Mouse (Mus musculus): Measurements from ENCODE around the gene Ntrk1. TPM values are rescaled to one million over a fixed set of nuclear protein-coding genes. Genes with fewer than 3 reads are reported as not detected.

Gene Ntrk1
- total RNA-seq, 2 experiments from 2014 or later = not detected

GRCm38 (mm10) chr3:87789248-87789647 is 5.7 kb downstream of the Ntrk1 start:
- ATAC-seq (replicated peaks; ENCODE audit: poor library complexity) = no peak

- no peak for ATAC-seq (replicated peaks; ENCODE audit: poor library complexity)
Observed at GRCm38 (mm10) chr3:87785626-87786214, 9.2 kb downstream of the Ntrk1 start.

- ATAC-seq (replicated peaks; ENCODE audit: poor library complexity) = no peak; the same call in 1 of the 2 replicates
Observed at GRCm38 (mm10) chr3:87785156-87785555, 9.8 kb downstream of the Ntrk1 start.

GRCm38 (mm10) chr3:87783282-87784023 is 11.5 kb downstream of the Ntrk1 start:
- no peak for ATAC-seq (replicated peaks; ENCODE audit: poor library complexity)

GRCm38 (mm10) chr3:87779086-87779485 is 15.9 kb downstream of the Ntrk1 start:
- no peak for ATAC-seq (replicated peaks; ENCODE audit: poor library complexity)

GRCm38 (mm10) chr3:87778283-87778682 is 16.7 kb downstream of the Ntrk1 start:
- no peak for ATAC-seq (replicated peaks; ENCODE audit: poor library complexity)

- no peak for ATAC-seq (replicated peaks; ENCODE audit: poor library complexity)
Observed at GRCm38 (mm10) chr3:87771088-87771487, 23.9 kb downstream of the Ntrk1 start.

GRCm38 (mm10) chr3:87770280-87770679 is 24.7 kb downstream of the Ntrk1 start:
- peak; percentile 69 for ATAC-seq (replicated peaks; ENCODE audit: poor library complexity)

- ATAC-seq (replicated peaks; ENCODE audit: poor library complexity) = no peak
Observed at GRCm38 (mm10) chr3:87769506-87769905, 25.5 kb downstream of the Ntrk1 start.

- ATAC-seq (replicated peaks; ENCODE audit: poor library complexity) = peak; percentile 60
Observed at GRCm38 (mm10) chr3:87768844-87769243, 26.1 kb downstream of the Ntrk1 start.

- ATAC-seq (replicated peaks; ENCODE audit: poor library complexity) = no peak
Observed at GRCm38 (mm10) chr3:87768431-87768830, 26.5 kb downstream of the Ntrk1 start.

GRCm38 (mm10) chr3:87767764-87768163 is 27.2 kb downstream of the Ntrk1 start:
- ATAC-seq (replicated peaks; ENCODE audit: poor library complexity) = no peak

- ATAC-seq (replicated peaks; ENCODE audit: poor library complexity) = no peak
Observed at GRCm38 (mm10) chr3:87766284-87766667, 28.7 kb downstream of the Ntrk1 start.

GRCm38 (mm10) chr3:87765631-87766283 is 29.2 kb downstream of the Ntrk1 start:
- ATAC-seq (replicated peaks; ENCODE audit: poor library complexity) = no peak

- ATAC-seq (replicated peaks; ENCODE audit: poor library complexity) = peak; percentile 69
Observed at GRCm38 (mm10) chr3:87765091-87765490, 29.9 kb downstream of the Ntrk1 start.

- ATAC-seq (replicated peaks; ENCODE audit: poor library complexity) = no peak
Observed at GRCm38 (mm10) chr3:87764506-87764905, 30.5 kb downstream of the Ntrk1 start.

- ATAC-seq (replicated peaks; ENCODE audit: poor library complexity) = no peak
Observed at GRCm38 (mm10) chr3:87763683-87764289, 31.2 kb downstream of the Ntrk1 start.

- no peak for ATAC-seq (replicated peaks; ENCODE audit: poor library complexity)
Observed at GRCm38 (mm10) chr3:87763202-87763601, 31.8 kb downstream of the Ntrk1 start.

- no peak for ATAC-seq (replicated peaks; ENCODE audit: poor library complexity)
Observed at GRCm38 (mm10) chr3:87761408-87762375, 33.3 kb downstream of the Ntrk1 start.

- ATAC-seq (replicated peaks; ENCODE audit: poor library complexity) = no peak
Observed at GRCm38 (mm10) chr3:87758641-87759040, 36.3 kb downstream of the Ntrk1 start.

Measured in megakaryocyte progenitor cell, adult 5-6 weeks (primary cell).